Mouse (Mus musculus) central nervous system, embryonic 11.5 days (tissue): Measurements from ENCODE around the gene Tmem254c. TPM values are rescaled to one million over a fixed set of nuclear protein-coding genes. Genes with fewer than 3 reads are reported as not detected.

Experiments
- polyA plus RNA-seq: library from polyadenylated mRNA; depleted of rRNA; stranded (reverse); fragments of >200 nt; gene quantifications from 2 replicates; pipeline ENCODE4 v1.2.3, GENCODE M21; 2012; rRNA removed

The Tmem254c gene
- polyA plus RNA-seq = 0.07 and 1.7 TPM in 2 replicates

GRCm38 (mm10) chr14:26067325-26067633 is at the start of gene Tmem254c:
Gene Tmem254c (minus strand): TSS chr14:26067355.

GRCm38 (mm10) chr14:26081997-26082396 is 14.8 kb upstream of the Tmem254c start, which contains the start of gene Cphx3:
Gene Cphx3 (plus strand): TSS chr14:26082297.

GRCm38 (mm10) chr14:26081216-26081615 is 14.1 kb upstream of the Tmem254c start, which contains the start of gene Cphx2:
Gene Cphx2 (plus strand): TSS chr14:26081516.

GRCm38 (mm10) chr14:26042611-26043010 is 24.5 kb downstream of the Tmem254c start, which contains the start of gene Gm9780:
Gene Gm9780 (minus strand): TSS chr14:26042711.

Other genes with a start within 250 kb of the Tmem254c start
- 2.9 and 4.5 TPM in 2 replicates for gene Anxa11, start 225.2 kb downstream of the Tmem254c start, polyA plus RNA-seq
- gene Plac9a, start 164.3 kb downstream of the Tmem254c start, polyA plus RNA-seq = not detected in 2 replicates
- gene Tmem254a, start 139.7 kb downstream of the Tmem254c start, polyA plus RNA-seq = 0.94 and 2.0 TPM in 2 replicates
- not detected in 2 replicates for gene Cphx1, start 129.1 kb downstream of the Tmem254c start, polyA plus RNA-seq
- gene Duxbl1, start 88.8 kb downstream of the Tmem254c start, polyA plus RNA-seq = 17.3 and 17.5 TPM in 2 replicates
- gene Gm9780, start 24.6 kb downstream of the Tmem254c start, polyA plus RNA-seq = 1.1 and 1.2 TPM in 2 replicates
- not detected in 2 replicates for gene Cphx2, start 14.2 kb upstream of the Tmem254c start, polyA plus RNA-seq
- gene Cphx3, start 14.9 kb upstream of the Tmem254c start, polyA plus RNA-seq = not detected in 2 replicates
- not detected in 2 replicates for gene Duxbl2, start 51.0 kb upstream of the Tmem254c start, polyA plus RNA-seq
- 0.81 and 3.7 TPM in 2 replicates for gene Plac9b, start 115.1 kb upstream of the Tmem254c start, polyA plus RNA-seq
- 9.1 and 16.7 TPM in 2 replicates for gene Tmem254b, start 139.7 kb upstream of the Tmem254c start, polyA plus RNA-seq
- gene Duxbl3, start 190.6 kb upstream of the Tmem254c start, polyA plus RNA-seq = 8.3 and 11.2 TPM in 2 replicates